Mouse (Mus musculus) kidney, embryonic 14.5 days (tissue): ENCODE results near the gene Tpcn1. TPM values are rescaled to one million over a fixed set of nuclear protein-coding genes. Genes with fewer than 3 reads are reported as not detected.

Source experiments
- ATAC-seq: fragments of 200-750 bp; cut with Nextera tagmentation; 2 replicates; pipeline ENCODE4 v1.8.0; 2017; ENCODE audit warnings: moderate number of reproducible peaks, mild to moderate bottlenecking, moderate TSS enrichment, moderate library complexity; ENCODE audit not compliant: low FRiP score, low TSS enrichment
- H3K27ac ChIP-seq: fragments of 300-500 bp; sonication (generic); 2 replicates; pipeline ENCODE4 v1.5.1; 2014; ENCODE audit warnings: low read depth, mild to moderate bottlenecking, low read length, moderate library complexity, mixed read lengths
- H3K27me3 ChIP-seq: fragments of 300-500 bp; sonication (generic); 2 replicates; pipeline ENCODE4 v1.6.1; 2014; ENCODE audit warnings: mild to moderate bottlenecking, low read length; ENCODE audit not compliant: control insufficient read depth, insufficient read depth
- H3K36me3 ChIP-seq: fragments of 300-500 bp; sonication (generic); 2 replicates; pipeline ENCODE4 v1.6.1; 2014; ENCODE audit warnings: low read length, mixed read lengths; ENCODE audit not compliant: control insufficient read depth, insufficient read depth
- H3K4me1 ChIP-seq: fragments of 300-500 bp; sonication (generic); 2 replicates; pipeline ENCODE4 v1.6.1; 2014; ENCODE audit warnings: low read length, mixed read lengths; ENCODE audit not compliant: control insufficient read depth, insufficient read depth
- H3K4me2 ChIP-seq: fragments of 300-500 bp; sonication (generic); replicated peaks from 2 replicates; pipeline ENCODE4 v1.6.1; 2014; ENCODE audit warnings: low read depth, mild to moderate bottlenecking, low read length
- H3K4me3 ChIP-seq: fragments of 300-500 bp; sonication (generic); 2 replicates; pipeline ENCODE4 v1.5.1; 2014; ENCODE audit warnings: mild to moderate bottlenecking, low read length
- H3K9ac ChIP-seq: fragments of 300-500 bp; sonication (generic); 2 replicates; pipeline ENCODE4 v1.6.1; 2014; ENCODE audit warnings: low read depth, mild to moderate bottlenecking, low read length, moderate library complexity
- H3K9me3 ChIP-seq: fragments of 300-500 bp; sonication (generic); 2 replicates; pipeline ENCODE4 v1.6.1; 2016; ENCODE audit warnings: low read length; ENCODE audit not compliant: control insufficient read depth
- WGBS: fragments of 180-500 bp; shearing (Covaris S2); extraction: QIAGEN DNeasy Blood & Tissue Kit; methylation state at CpG from one replicate; pipeline ENCODE4 v1.1.7; 2014; 5-methylcytosine and 5-hydroxymethylcytosine counted together
- polyA plus RNA-seq: library from polyadenylated mRNA; unstranded; fragments of >200 nt; fragmentation: Nextera tagmentation; extraction: Ambion mirVana; gene quantifications from 2 replicates; pipeline ENCODE4 v1.2.1, GENCODE M21; 2014

Tpcn1 gene
- polyA plus RNA-seq, 1 experiment from 2014 or later: 33.8 TPM

GRCm38 (mm10) chr5:120578504-120579081 lies 9.9 kb downstream of the Tpcn1 start:
- Histone ChIP-seq H3K4me1 (peaks cover 32% of the 10 kb centered on the region), H3K9me3 (no peaks in the 10 kb centered on the region), H3K4me3 (no peak overlapping the region), H3K27me3 (no peaks in the 10 kb centered on the region), H3K4me2 (peak overlapping the region; percentile 31), H3K27ac (peak overlapping the region; percentile 93), H3K9ac (no peak overlapping the region), H3K36me3 (peaks cover 15% of the 10 kb centered on the region; the same call in 1 of the 2 replicates)
- peak; percentile 71 for ATAC-seq
- WGBS: 19% methylated on average over 12 of the region's 12 CpGs

- H3K4me2 ChIP-seq: no peak overlapping the region
- no peaks in the 10 kb centered on the region for H3K27me3 ChIP-seq
- ATAC-seq: 0 out of 2 replicates have a peak, but pooled peaks have one; percentile 11
- no peak overlapping the region for H3K4me3 ChIP-seq
- peaks cover 10% of the 10 kb centered on the region; the same call in 1 of the 2 replicates for H3K36me3 ChIP-seq
- H3K9me3 ChIP-seq: no peaks in the 10 kb centered on the region
- H3K4me1 ChIP-seq: peaks cover 32% of the 10 kb centered on the region
- peak overlapping the region; percentile 93 for H3K27ac ChIP-seq
- no peak overlapping the region for H3K9ac ChIP-seq
- 33% methylated on average over 10 of the region's 10 CpGs for WGBS
These were observed 10.5 kb downstream of the Tpcn1 start for GRCm38 (mm10) chr5:120577935-120578441.

GRCm38 (mm10) chr5:120576781-120577301 lies 11.6 kb downstream of the Tpcn1 start:
- Histone ChIP-seq H3K27ac (no peak overlapping the region), H3K36me3 (peaks cover 5% of the 10 kb centered on the region; the same call in 1 of the 2 replicates), H3K4me3 (no peak overlapping the region), H3K27me3 (no peaks in the 10 kb centered on the region), H3K9ac (no peak overlapping the region), H3K4me2 (no peak overlapping the region), H3K9me3 (no peaks in the 10 kb centered on the region), H3K4me1 (peaks cover 32% of the 10 kb centered on the region)
- 67% methylated on average over 11 of the region's 11 CpGs for WGBS
- no peak for ATAC-seq

- H3K27me3 ChIP-seq: no peaks in the 10 kb centered on the region; the same call in 1 of the 2 replicates
- no peaks in the 10 kb centered on the region; the same call in 1 of the 2 replicates for H3K36me3 ChIP-seq
- 64% methylated on average over 10 of the region's 10 CpGs for WGBS
- no peak overlapping the region for H3K4me2 ChIP-seq
- no peak overlapping the region for H3K27ac ChIP-seq
- H3K9ac ChIP-seq: no peak overlapping the region
- peaks cover 47% of the 10 kb centered on the region for H3K4me1 ChIP-seq
- no peak for ATAC-seq
- no peak overlapping the region for H3K4me3 ChIP-seq
- no peaks in the 10 kb centered on the region for H3K9me3 ChIP-seq
These were observed 13.9 kb downstream of the Tpcn1 start for GRCm38 (mm10) chr5:120574469-120575063.

GRCm38 (mm10) chr5:120571056-120571740 lies 17.3 kb downstream of the Tpcn1 start:
- H3K4me3 ChIP-seq: no peak overlapping the region
- no peaks in the 10 kb centered on the region; the same call in 1 of the 2 replicates for H3K36me3 ChIP-seq
- peak; percentile 57 for ATAC-seq
- H3K4me2 ChIP-seq: no peak overlapping the region
- no peak overlapping the region for H3K9ac ChIP-seq
- peak overlapping the region; percentile 76 for H3K27ac ChIP-seq
- no peaks in the 10 kb centered on the region; the same call in 1 of the 2 replicates for H3K27me3 ChIP-seq
- no peaks in the 10 kb centered on the region for H3K9me3 ChIP-seq
- 11% methylated on average over 14 of the region's 14 CpGs for WGBS
- H3K4me1 ChIP-seq: peaks cover 56% of the 10 kb centered on the region

- H3K4me2 ChIP-seq: no peak overlapping the region
- no peaks in the 10 kb centered on the region for H3K9me3 ChIP-seq
- no peak overlapping the region for H3K9ac ChIP-seq
- peaks cover 64% of the 10 kb centered on the region for H3K4me1 ChIP-seq
- whole genome bisulfite sequencing: 69% methylated on average over 11 of the region's 11 CpGs
- H3K27ac ChIP-seq: peak overlapping the region; percentile 76; the same call in 1 of the 2 replicates
- no peak overlapping the region for H3K4me3 ChIP-seq
- no peaks in the 10 kb centered on the region for H3K36me3 ChIP-seq
- ATAC-seq: no peak
- H3K27me3 ChIP-seq: no peaks in the 10 kb centered on the region; the same call in 1 of the 2 replicates
These were observed 18.1 kb downstream of the Tpcn1 start for GRCm38 (mm10) chr5:120570289-120570897.

GRCm38 (mm10) chr5:120569791-120570190 lies 18.7 kb downstream of the Tpcn1 start:
- Histone ChIP-seq H3K27me3 (no peaks in the 10 kb centered on the region; the same call in 1 of the 2 replicates), H3K27ac (no peak overlapping the region), H3K4me3 (no peak overlapping the region), H3K4me1 (peaks cover 69% of the 10 kb centered on the region), H3K36me3 (no peaks in the 10 kb centered on the region), H3K4me2 (no peak overlapping the region), H3K9me3 (no peaks in the 10 kb centered on the region), H3K9ac (no peak overlapping the region)
- ATAC-seq: no peak
- 62% methylated on average over 3 of the region's 3 CpGs for WGBS

GRCm38 (mm10) chr5:120568964-120569363 lies 19.5 kb downstream of the Tpcn1 start:
- ATAC-seq: no peak
- Histone ChIP-seq H3K27me3 (no peaks in the 10 kb centered on the region; the same call in 1 of the 2 replicates), H3K4me1 (peaks cover 75% of the 10 kb centered on the region), H3K4me3 (no peak overlapping the region), H3K9me3 (no peaks in the 10 kb centered on the region), H3K27ac (no peak overlapping the region), H3K36me3 (no peaks in the 10 kb centered on the region), H3K4me2 (no peak overlapping the region), H3K9ac (no peak overlapping the region)
- 84% methylated on average over 4 of the region's 4 CpGs for WGBS
